Mouse (Mus musculus) adrenal gland, adult (tissue): Measurements from ENCODE around the gene Zscan2.
A peak's percentile ranks its signal among the peaks of the same experiment; 100 is the strongest.

Experiments used
- DNase-seq, 2 experiments: peaks; one replicate each; pipeline ENCODE4 v3.0.0; 2022 to 2023; ENCODE audit warnings: low spot score in 1 of 2; ENCODE audit not compliant: inconsistent age in 2 of 2

Gene Zscan2

GRCm38 (mm10) chr7:80860729-80861274 lies at the start of gene Zscan2:
Gene Zscan2, plus strand, starts transcription at chr7:80860920.
- peak; percentile 93 to 98 for DNase-seq

GRCm38 (mm10) chr7:80813397-80813796 lies 47.3 kb upstream of the Zscan2 start:
- peak; percentile 64 to 80 for DNase-seq

GRCm38 (mm10) chr7:80816641-80817040 lies 44.1 kb upstream of the Zscan2 start:
- no peak for DNase-seq

- DNase-seq = no peak
Observed at GRCm38 (mm10) chr7:80820838-80821237, 39.9 kb upstream of the Zscan2 start.

GRCm38 (mm10) chr7:80823267-80823666 lies 37.5 kb upstream of the Zscan2 start:
- DNase-seq = no peak

- peak; percentile 67 to 83 for DNase-seq
Observed at GRCm38 (mm10) chr7:80823875-80824682, 36.6 kb upstream of the Zscan2 start.

- no peak for DNase-seq
Observed at GRCm38 (mm10) chr7:80825843-80826403, 34.8 kb upstream of the Zscan2 start, which contains the start of gene Iqgap1. Gene Iqgap1, minus strand, starts transcription at chr7:80825974.

GRCm38 (mm10) chr7:80828146-80828860 lies 32.4 kb upstream of the Zscan2 start:
- peak; percentile 69 to 84 for DNase-seq

- peak in 1 of 2 experiments; percentile 32 for DNase-seq
Observed at GRCm38 (mm10) chr7:80830193-80830803, 30.4 kb upstream of the Zscan2 start.

- peak in 1 of 2 experiments; percentile 55 for DNase-seq
Observed at GRCm38 (mm10) chr7:80832191-80832590, 28.5 kb upstream of the Zscan2 start.

- DNase-seq = peak; percentile 42 to 68
Observed at GRCm38 (mm10) chr7:80832996-80833650, 27.6 kb upstream of the Zscan2 start.

- DNase-seq = no peak
Observed at GRCm38 (mm10) chr7:80833651-80834532, 26.8 kb upstream of the Zscan2 start.

- no peak for DNase-seq
Observed at GRCm38 (mm10) chr7:80835984-80836652, 24.6 kb upstream of the Zscan2 start.

GRCm38 (mm10) chr7:80837736-80838135 lies 23.0 kb upstream of the Zscan2 start:
- peak; percentile 61 to 81 for DNase-seq

GRCm38 (mm10) chr7:80838247-80838646 lies 22.5 kb upstream of the Zscan2 start:
- no peak for DNase-seq

GRCm38 (mm10) chr7:80839755-80840154 lies 21.0 kb upstream of the Zscan2 start:
- DNase-seq = peak in 1 of 2 experiments; percentile 60

- no peak for DNase-seq
Observed at GRCm38 (mm10) chr7:80840241-80840640, 20.5 kb upstream of the Zscan2 start.

GRCm38 (mm10) chr7:80840937-80841336 lies 19.8 kb upstream of the Zscan2 start:
- DNase-seq = peak in 1 of 2 experiments; percentile 80

GRCm38 (mm10) chr7:80842132-80842531 lies 18.6 kb upstream of the Zscan2 start:
- DNase-seq = no peak
